Mouse (Mus musculus) embryonic facial prominence, embryonic 15.5 days (tissue): Measurements from ENCODE around the gene Usp40. TPM values are rescaled to one million over a fixed set of nuclear protein-coding genes. Genes with fewer than 3 reads are reported as not detected.
"Not testable (repeated sequence)": the region's sequence is repeated elsewhere in the genome, so short reads cannot be mapped to it uniquely, and the experiment has no call there.

ENCODE experiments used
- ATAC-seq: fragments of 200-750 bp; cut with Nextera tagmentation; 2 replicates; pipeline ENCODE4 v1.8.0; 2017; ENCODE audit warnings: low read depth, moderate TSS enrichment; ENCODE audit not compliant: insufficient number of reproducible peaks, low FRiP score, low TSS enrichment
- H3K27ac ChIP-seq: fragments of 300-500 bp; sonication (generic); replicated peaks from 2 replicates; pipeline ENCODE4 v1.5.1; 2015; ENCODE audit warnings: mild to moderate bottlenecking, inconsistent platforms
- H3K27me3 ChIP-seq: fragments of 300-500 bp; sonication (generic); 2 replicates; pipeline ENCODE4 v1.6.1; 2015; ENCODE audit warnings: inconsistent platforms
- H3K36me3 ChIP-seq: fragments of 300-500 bp; sonication (generic); 2 replicates; pipeline ENCODE4 v1.6.1; 2015; ENCODE audit warnings: mild to moderate bottlenecking, inconsistent platforms
- H3K4me1 ChIP-seq: fragments of 300-500 bp; sonication (generic); 2 replicates; pipeline ENCODE4 v1.6.1; 2015; ENCODE audit warnings: inconsistent platforms
- H3K4me2 ChIP-seq: fragments of 300-500 bp; sonication (generic); replicated peaks from 2 replicates; pipeline ENCODE4 v1.6.1; 2015; ENCODE audit warnings: mild to moderate bottlenecking, inconsistent platforms
- H3K4me3 ChIP-seq: fragments of 300-500 bp; sonication (generic); replicated peaks from 2 replicates; pipeline ENCODE4 v1.5.1; 2015; ENCODE audit warnings: mild to moderate bottlenecking, inconsistent platforms
- H3K9ac ChIP-seq: fragments of 300-500 bp; sonication (generic); 2 replicates; pipeline ENCODE4 v1.6.1; 2015; ENCODE audit warnings: inconsistent platforms
- H3K9me3 ChIP-seq: fragments of 300-500 bp; sonication (generic); replicated peaks from 2 replicates; pipeline ENCODE4 v1.6.1; 2016; ENCODE audit warnings: inconsistent platforms
- WGBS: fragments of 180-500 bp; shearing (Covaris S2); methylation state at CpG from one replicate; pipeline ENCODE4 v1.1.7; 2015; 5-methylcytosine and 5-hydroxymethylcytosine counted together
- polyA plus RNA-seq: library from polyadenylated mRNA; unstranded; fragments of >200 nt; fragmentation: Nextera tagmentation; extraction: Ambion mirVana; gene quantifications from 2 replicates; pipeline ENCODE4 v1.2.1, GENCODE M21; 2015

Usp40 gene
- polyA plus RNA-seq: 40.2 and 42.5 TPM in 2 replicates

DNA sequence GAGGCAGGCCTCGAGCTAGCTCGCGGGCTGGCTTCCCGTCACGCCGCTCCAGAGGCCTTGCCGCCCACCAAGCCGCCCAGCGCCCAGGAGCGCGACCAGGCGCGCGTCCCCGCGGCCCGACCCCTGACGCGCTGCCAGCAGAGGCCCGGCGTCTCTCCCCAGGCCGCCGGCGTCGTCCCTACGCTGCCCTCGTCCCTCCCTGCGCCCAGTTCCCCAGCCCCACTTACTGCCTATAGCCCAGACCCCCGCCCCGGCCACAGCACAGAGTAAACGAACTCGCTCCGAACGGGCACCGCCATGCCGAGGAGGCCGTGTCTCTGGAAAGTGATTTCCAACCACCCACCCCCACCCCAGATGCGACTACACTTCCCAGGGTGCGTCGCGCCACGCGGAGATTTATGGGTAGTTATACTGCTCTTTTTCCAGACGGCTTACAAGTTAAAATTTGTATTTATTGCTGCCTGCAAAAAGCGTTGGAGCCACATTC, at the start of gene Usp40:
Gene Usp40 (minus strand): TSS at position 341 of the 487 bp plus-strand sequence.
- H3K27me3 ChIP-seq: no peaks in the 10 kb centered on the region
- H3K4me3 ChIP-seq: peak within 1 kb of the TSS; percentile 69
- H3K27ac ChIP-seq: peak within 1 kb of the TSS; percentile 94
- peak within 1 kb of the TSS; percentile 75 for H3K9ac ChIP-seq
- no peaks in the 10 kb centered on the region for H3K9me3 ChIP-seq
- ATAC-seq: peak; percentile 92
- H3K4me2 ChIP-seq: peak within 1 kb of the TSS; percentile 68
- peaks cover 13% of the 10 kb centered on the region for H3K36me3 ChIP-seq
- WGBS: under 1% methylated on average over 45 of the region's 45 CpGs
- peaks cover 9% of the 10 kb centered on the region; the same call in 1 of the 2 replicates for H3K4me1 ChIP-seq

DNA sequence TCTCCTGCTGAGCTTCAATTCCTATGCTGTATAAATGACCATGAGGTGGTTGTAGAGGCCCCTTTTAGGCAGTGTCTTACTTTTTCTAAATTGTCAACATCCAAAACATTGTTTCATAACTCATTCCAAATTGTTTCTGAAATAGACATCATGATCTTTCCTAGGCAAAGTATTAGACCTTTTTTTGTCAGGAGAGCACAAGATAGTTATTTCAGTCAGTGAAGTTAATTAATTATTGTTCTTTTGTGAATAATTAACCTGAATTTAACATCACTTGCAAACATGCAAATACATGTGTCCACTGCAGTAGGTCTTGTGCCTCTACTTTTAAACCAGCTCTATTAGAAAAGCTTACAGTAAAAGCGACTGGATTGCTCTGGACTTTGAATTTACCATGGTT, 46.7 kb upstream of the Usp40 start, which contains the start of gene Ugt1a10:
Gene Ugt1a10 (plus strand): TSS at position 301 of the 400 bp plus-strand sequence.
- Histone ChIP-seq H3K9ac (no peak within 1 kb of the TSS), H3K36me3 (no peaks in the 10 kb centered on the region), H3K27me3 (no peaks in the 10 kb centered on the region), H3K27ac (no peak within 1 kb of the TSS), H3K4me1 (no peaks in the 10 kb centered on the region), H3K9me3 (no peaks in the 10 kb centered on the region), H3K4me3 (no peak within 1 kb of the TSS), H3K4me2 (no peak within 1 kb of the TSS)
- WGBS: 69% methylated on average over 1 of the region's 1 CpGs
- no peak for ATAC-seq

DNA sequence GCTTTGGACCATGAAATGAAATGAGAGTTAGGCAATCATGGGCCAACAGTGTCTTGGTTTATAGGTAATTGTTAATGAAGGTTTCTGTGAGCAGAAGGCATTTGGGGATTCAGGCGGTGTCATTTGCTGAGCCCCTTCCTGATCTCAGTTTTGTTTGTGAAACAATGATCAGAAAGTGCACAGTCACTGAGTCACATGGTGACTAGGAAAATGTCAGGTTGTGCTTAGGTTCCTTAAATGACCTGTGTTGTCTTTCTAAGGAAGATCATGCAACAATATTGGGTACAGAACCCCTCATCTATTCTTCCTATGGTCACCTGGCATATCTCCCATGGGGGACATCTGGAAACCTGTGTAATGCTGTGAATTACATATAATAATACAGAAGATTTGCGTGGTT, 39.1 kb upstream of the Usp40 start:
- not testable (repeated sequence) for H3K36me3 ChIP-seq, H3K27ac ChIP-seq, H3K9me3 ChIP-seq, H3K27me3 ChIP-seq, H3K4me1 ChIP-seq, H3K9ac ChIP-seq, ATAC-seq, H3K4me3 ChIP-seq, H3K4me2 ChIP-seq
- WGBS: 77% methylated on average over 2 of the region's 2 CpGs

DNA sequence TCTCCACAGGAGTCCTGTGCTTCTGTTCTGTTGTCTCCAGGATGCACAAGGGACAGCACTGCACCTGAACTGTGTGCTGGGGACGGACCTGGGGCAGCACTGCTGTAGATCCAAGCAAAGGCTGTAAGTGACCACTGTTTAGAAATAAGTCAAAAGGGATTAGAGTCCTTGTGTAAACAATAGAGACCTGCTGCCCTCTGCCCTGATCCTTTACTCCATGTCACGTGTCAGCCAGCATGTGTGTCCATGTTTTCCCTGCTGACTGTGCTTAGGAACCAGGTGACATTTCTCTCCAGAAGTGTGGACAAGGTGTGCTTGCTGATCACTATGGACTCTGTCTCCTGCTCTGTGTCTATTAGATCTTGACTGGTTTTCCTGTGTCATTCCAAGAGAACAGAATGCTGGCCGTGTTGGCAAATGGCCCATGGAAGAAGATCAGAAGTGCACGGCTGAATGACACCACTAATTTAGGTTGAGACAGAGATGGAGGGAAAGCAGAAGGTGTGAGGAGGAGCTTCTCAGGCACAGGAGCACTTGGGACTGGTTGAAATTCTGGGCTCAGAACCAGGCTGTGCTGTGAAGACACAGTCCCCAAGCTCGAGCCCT, 36.6 kb upstream of the Usp40 start:
- not testable (repeated sequence) for H3K36me3 ChIP-seq, H3K27ac ChIP-seq, H3K4me1 ChIP-seq, H3K9ac ChIP-seq, H3K9me3 ChIP-seq, H3K4me3 ChIP-seq, ATAC-seq, H3K27me3 ChIP-seq, H3K4me2 ChIP-seq
- WGBS: 70% methylated on average over 4 of the region's 5 CpGs

DNA sequence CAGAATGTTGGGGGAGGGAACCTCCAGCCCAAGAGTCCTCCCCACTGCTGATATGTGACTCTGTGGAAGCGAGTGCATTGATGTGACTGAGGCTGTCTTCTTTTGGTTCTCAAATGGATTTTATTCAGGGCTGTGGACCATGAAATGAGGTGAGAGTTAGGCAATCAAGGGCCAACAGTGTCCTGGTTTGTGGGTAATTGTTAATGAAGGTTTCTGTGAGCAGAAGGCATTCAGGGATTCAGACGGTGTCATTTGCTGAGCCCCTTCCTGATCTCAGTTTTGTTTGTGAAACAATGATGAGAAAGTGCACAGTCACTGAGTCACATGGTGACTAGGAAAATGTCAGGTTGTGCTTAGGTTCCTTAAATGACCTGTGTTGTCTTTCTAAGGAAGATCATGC, 34.7 kb upstream of the Usp40 start:
- 74% methylated on average over 1 of the region's 2 CpGs for WGBS
- not testable (repeated sequence) for ATAC-seq, H3K9ac ChIP-seq

DNA sequence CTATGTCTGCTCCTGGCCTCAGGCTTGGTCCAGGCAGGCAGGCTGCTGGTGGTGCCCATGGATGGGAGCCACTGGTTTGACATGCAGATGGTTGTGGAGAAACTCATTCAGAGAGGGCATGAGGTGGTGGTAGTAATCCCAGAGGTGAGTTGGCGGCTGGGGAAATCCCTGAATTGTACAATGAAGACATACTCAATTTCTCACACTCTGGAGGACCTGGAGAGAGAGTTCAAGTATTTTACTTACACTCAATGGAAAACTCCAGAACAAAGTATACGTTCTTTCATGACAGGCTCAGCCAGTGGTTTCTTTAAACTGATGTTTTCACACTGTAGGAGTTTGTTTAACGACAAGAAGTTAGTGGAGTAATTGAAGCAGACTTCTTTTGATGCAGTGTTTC, 16.9 kb upstream of the Usp40 start:
- H3K4me1 ChIP-seq, ATAC-seq, H3K27me3 ChIP-seq, H3K9ac ChIP-seq, H3K4me2 ChIP-seq, H3K4me3 ChIP-seq, H3K36me3 ChIP-seq, H3K9me3 ChIP-seq, H3K27ac ChIP-seq: not testable (repeated sequence)
- 72% methylated on average over 3 of the region's 3 CpGs for WGBS

More for the DNA sequence above, 34.7 kb upstream of the Usp40 start:
- not testable (repeated sequence) for H3K27ac ChIP-seq, H3K9me3 ChIP-seq, H3K4me3 ChIP-seq, H3K4me2 ChIP-seq, H3K27me3 ChIP-seq, H3K4me1 ChIP-seq, H3K36me3 ChIP-seq

DNA sequence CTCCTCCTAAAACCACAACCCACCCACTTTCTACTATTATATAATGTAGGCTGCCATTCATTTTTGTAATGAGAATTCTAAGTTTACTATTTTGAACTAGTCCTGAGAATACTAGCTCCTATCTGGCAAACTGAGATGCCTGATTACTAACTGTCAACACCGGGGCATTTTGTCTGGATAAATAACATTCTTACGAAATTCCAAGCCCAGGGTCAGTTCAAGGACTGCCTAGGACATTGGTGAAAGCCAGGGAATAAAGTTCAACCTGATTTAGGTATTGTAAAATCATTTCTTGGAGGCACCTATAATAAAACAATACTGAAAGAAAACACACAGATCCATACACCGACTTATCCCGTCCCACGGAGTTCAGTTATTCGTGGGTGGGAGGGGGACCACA, 7.0 kb upstream of the Usp40 start:
- Histone ChIP-seq H3K4me1 (no peaks in the 10 kb centered on the region), H3K27me3 (no peaks in the 10 kb centered on the region), H3K4me3 (no peak overlapping the region), H3K9me3 (no peaks in the 10 kb centered on the region), H3K27ac (no peak overlapping the region), H3K4me2 (no peak overlapping the region), H3K36me3 (no peaks in the 10 kb centered on the region), H3K9ac (no peak overlapping the region)
- ATAC-seq: no peak
- 89% methylated on average over 6 of the region's 6 CpGs for WGBS

DNA sequence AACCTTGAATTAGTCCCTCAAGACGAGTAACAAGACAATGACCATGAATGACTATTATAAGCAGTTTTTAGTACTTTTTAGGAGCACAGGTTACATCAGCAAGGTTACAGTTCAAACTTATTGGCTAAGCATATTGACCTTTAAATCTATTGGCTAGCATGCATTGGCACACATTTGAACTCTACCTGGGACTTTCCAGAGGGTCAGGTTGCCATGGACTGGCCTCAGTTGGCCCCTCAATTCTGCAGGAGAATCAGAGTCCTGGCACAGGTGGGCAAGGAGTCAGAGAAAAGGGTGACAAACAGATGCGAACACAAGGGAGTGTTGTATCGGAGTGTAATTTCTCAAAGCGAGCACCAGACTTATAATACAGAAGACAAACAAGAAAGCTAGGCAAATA, 6.3 kb upstream of the Usp40 start:
- Histone ChIP-seq H3K9me3 (no peaks in the 10 kb centered on the region), H3K36me3 (no peaks in the 10 kb centered on the region), H3K4me1 (no peaks in the 10 kb centered on the region), H3K9ac (no peak overlapping the region), H3K27me3 (no peaks in the 10 kb centered on the region), H3K4me2 (no peak overlapping the region), H3K27ac (no peak overlapping the region), H3K4me3 (no peak overlapping the region)
- no peak for ATAC-seq
- 95% methylated on average over 4 of the region's 4 CpGs for WGBS

DNA sequence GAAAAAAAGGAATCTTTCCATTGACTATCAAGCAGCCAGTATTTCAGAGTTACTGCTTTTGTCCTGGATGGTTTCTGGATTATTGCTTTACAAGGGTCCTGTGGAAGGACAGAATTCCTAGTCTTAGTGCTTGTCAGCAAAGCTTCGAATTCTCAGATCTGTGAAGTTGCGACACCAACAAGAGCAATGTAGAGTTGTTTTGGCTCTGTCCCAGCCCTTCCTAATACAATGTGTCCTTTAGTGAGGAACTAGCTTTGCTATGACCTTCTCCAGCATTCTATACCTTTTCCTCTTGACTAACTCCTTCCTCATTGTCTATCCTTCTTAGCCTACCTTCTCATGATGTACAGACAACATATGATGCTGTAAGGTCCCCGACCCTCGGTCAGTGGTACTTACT, 5.8 kb upstream of the Usp40 start:
- 83% methylated on average over 4 of the region's 4 CpGs for WGBS

DNA sequence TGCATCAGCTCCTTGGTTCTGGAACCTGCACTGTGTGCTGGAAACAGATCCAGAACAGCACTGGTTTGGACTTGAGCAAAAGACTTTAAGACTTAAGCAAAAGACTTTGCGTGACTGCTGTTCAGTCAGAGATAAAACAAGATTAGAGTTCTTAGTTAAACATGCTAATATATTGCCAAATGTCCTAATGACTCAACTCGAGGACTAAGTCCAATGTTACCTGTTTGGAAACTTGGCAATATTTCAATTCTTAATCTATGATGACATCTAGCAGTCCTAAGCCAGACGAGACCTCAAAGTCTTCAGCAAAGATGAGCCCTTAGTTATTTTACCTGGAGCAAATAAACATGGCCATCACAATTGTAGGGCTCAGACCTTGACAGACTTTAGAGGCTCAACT, 5.4 kb upstream of the Usp40 start:
- H3K4me3 ChIP-seq: no peak overlapping the region
- 69% methylated on average over 3 of the region's 3 CpGs for WGBS

More for the DNA sequence above, 5.8 kb upstream of the Usp40 start:
- H3K27ac ChIP-seq: no peak overlapping the region
- H3K36me3 ChIP-seq: no peaks in the 10 kb centered on the region
- no peak overlapping the region for H3K4me3 ChIP-seq
- H3K4me1 ChIP-seq: no peaks in the 10 kb centered on the region
- no peak overlapping the region for H3K4me2 ChIP-seq
- H3K9me3 ChIP-seq: no peaks in the 10 kb centered on the region
- no peaks in the 10 kb centered on the region for H3K27me3 ChIP-seq
- H3K9ac ChIP-seq: no peak overlapping the region
- ATAC-seq: no peak

DNA sequence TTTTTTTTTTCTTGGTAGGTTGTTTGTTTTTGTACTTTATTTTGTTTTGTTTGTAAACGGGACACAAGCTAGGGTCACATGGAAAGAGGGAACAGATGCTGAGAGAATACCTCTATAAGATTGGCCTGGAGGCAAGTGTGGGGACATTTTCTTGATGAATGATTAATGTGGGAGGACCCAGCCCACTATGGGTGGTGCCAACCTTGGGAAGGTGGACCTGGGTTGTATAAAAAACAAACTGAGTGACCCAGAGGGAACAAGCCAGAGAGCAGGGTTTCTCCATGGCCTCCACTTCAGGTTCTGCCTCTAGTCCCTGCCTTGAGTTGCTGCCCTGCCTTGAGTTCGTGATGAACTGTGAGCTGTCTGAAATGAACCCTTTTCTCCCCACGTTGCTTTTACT, 1.2 kb upstream of the Usp40 start:
- no peak overlapping the region for H3K4me3 ChIP-seq
- H3K27me3 ChIP-seq: no peaks in the 10 kb centered on the region
- H3K4me2 ChIP-seq: no peak overlapping the region
- ATAC-seq: no peak
- H3K36me3 ChIP-seq: 0 out of 2 replicates have a peak, but pooled peaks cover 4% of the 10 kb centered on the region
- H3K9ac ChIP-seq: no peak overlapping the region
- no peak overlapping the region for H3K27ac ChIP-seq
- peaks cover 9% of the 10 kb centered on the region; the same call in 1 of the 2 replicates for H3K4me1 ChIP-seq
- H3K9me3 ChIP-seq: no peaks in the 10 kb centered on the region
- 72% methylated on average over 3 of the region's 3 CpGs for WGBS

More for the DNA sequence above, 5.4 kb upstream of the Usp40 start:
- no peak overlapping the region for H3K27ac ChIP-seq
- no peaks in the 10 kb centered on the region for H3K4me1 ChIP-seq
- H3K27me3 ChIP-seq: no peaks in the 10 kb centered on the region
- H3K9ac ChIP-seq: no peak overlapping the region
- no peaks in the 10 kb centered on the region for H3K36me3 ChIP-seq
- no peak overlapping the region for H3K4me2 ChIP-seq
- no peak for ATAC-seq
- no peaks in the 10 kb centered on the region for H3K9me3 ChIP-seq

DNA sequence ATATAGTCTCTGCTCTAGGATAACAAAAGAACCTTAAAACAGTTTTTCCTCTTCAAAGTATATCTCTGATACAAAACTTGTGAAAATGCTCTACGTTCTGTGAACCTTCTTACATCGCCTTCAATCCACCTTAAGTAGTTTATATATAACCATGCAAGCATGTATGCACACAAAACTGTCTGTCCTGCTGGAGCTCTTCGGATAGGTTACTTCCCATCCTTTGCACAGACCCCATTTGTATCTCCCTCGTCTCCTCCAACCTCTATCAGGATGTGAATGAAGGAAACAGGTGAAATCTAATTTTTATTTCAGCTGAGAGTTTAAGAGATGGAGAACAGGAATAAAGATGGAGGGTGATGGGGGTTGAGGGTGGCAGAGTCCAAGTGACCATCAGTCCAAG, 384 bp upstream of the Usp40 start:
- WGBS: 41% methylated on average over 4 of the region's 4 CpGs

More for the DNA sequence above, 384 bp upstream of the Usp40 start:
- Histone ChIP-seq H3K9me3 (no peaks in the 10 kb centered on the region), H3K27ac (peak overlapping the region; percentile 94), H3K36me3 (peaks cover 12% of the 10 kb centered on the region), H3K4me1 (peaks cover 9% of the 10 kb centered on the region; the same call in 1 of the 2 replicates), H3K4me3 (peak overlapping the region; percentile 69), H3K4me2 (peak overlapping the region; percentile 68), H3K9ac (peak overlapping the region; percentile 75; the same call in 1 of the 2 replicates), H3K27me3 (no peaks in the 10 kb centered on the region)
- ATAC-seq: no peak
